Mouse (Mus musculus) liver, postnatal 0 days (tissue): ENCODE measurements around the gene Syt2. TPM values are rescaled to one million over a fixed set of nuclear protein-coding genes. Genes with fewer than 3 reads are reported as not detected.
A peak's percentile ranks its signal among the peaks of the same experiment; 100 is the strongest.

Experiments used
- ATAC-seq: fragments of 200-750 bp; cut with Nextera tagmentation; 2 replicates; pipeline ENCODE4 v1.8.0; 2017; ENCODE audit warnings: mild to moderate bottlenecking, moderate library complexity
- DNase-seq: peaks from one replicate; pipeline ENCODE4 v3.0.0-alpha.2; 2016
- H3K27ac ChIP-seq: fragments of 300-500 bp; sonication (generic); 2 replicates; pipeline ENCODE4 v1.5.1; 2014; ENCODE audit warnings: antibody characterized with exemption, moderate library complexity, mild to moderate bottlenecking, low read depth
- H3K27me3 ChIP-seq: fragments of 300-500 bp; sonication (generic); 2 replicates; pipeline ENCODE4 v1.6.1; 2014; ENCODE audit warnings: low read length, control low read depth, mixed read lengths; ENCODE audit not compliant: insufficient read depth
- H3K36me3 ChIP-seq: fragments of 300-500 bp; sonication (generic); replicated peaks from 2 replicates; pipeline ENCODE4 v1.6.1; 2014; ENCODE audit warnings: mild to moderate bottlenecking, control low read depth, low read length, moderate library complexity, mixed read lengths; ENCODE audit not compliant: insufficient read depth
- H3K4me1 ChIP-seq: fragments of 300-500 bp; sonication (generic); 2 replicates; pipeline ENCODE4 v1.6.1; 2014; ENCODE audit warnings: antibody characterized with exemption, mild to moderate bottlenecking, control low read depth; ENCODE audit not compliant: insufficient read depth
- H3K4me2 ChIP-seq: fragments of 300-500 bp; sonication (generic); 2 replicates; pipeline ENCODE4 v1.6.1; 2014; ENCODE audit warnings: low read depth, mild to moderate bottlenecking, low read length, moderate library complexity, mixed read lengths
- H3K4me3 ChIP-seq: fragments of 300-500 bp; sonication (generic); 2 replicates; pipeline ENCODE4 v1.5.1; 2014; ENCODE audit warnings: low read depth, low read length
- H3K9ac ChIP-seq: fragments of 300-500 bp; sonication (generic); replicated peaks from 2 replicates; pipeline ENCODE4 v1.6.1; 2014; ENCODE audit warnings: mild to moderate bottlenecking, moderate library complexity
- H3K9me3 ChIP-seq: fragments of 300-500 bp; sonication (generic); 2 replicates; pipeline ENCODE4 v1.6.1; 2016; ENCODE audit warnings: mild to moderate bottlenecking, control low read depth, low read length, mixed read lengths
- CTCF ChIP-seq: sonication (generic); IDR thresholded peaks from 2 replicates; pipeline ENCODE4 v1.5.1; 2016; ENCODE audit warnings: antibody characterized with exemption, low read depth
- EP300 ChIP-seq: IDR thresholded peaks from 2 replicates; pipeline ENCODE4 v1.6.1; 2016; ENCODE audit warnings: antibody characterized with exemption, low read depth, mild to moderate bottlenecking
- WGBS: fragments of 180-500 bp; shearing (Covaris S2); extraction: QIAGEN DNeasy Blood & Tissue Kit; methylation state at CpG from one replicate; pipeline ENCODE4 v1.1.7; 2014; ENCODE audit not compliant: insufficient replicate concordance; 5-methylcytosine and 5-hydroxymethylcytosine counted together
- polyA plus RNA-seq: library from polyadenylated mRNA; unstranded; fragments of >200 nt; fragmentation: Nextera tagmentation; extraction: Ambion mirVana; gene quantifications from 2 replicates; pipeline ENCODE4 v1.2.1, GENCODE M21; 2015

Gene Syt2
- polyA plus RNA-seq, 1 experiment from 2014 or later = not detected

DNA sequence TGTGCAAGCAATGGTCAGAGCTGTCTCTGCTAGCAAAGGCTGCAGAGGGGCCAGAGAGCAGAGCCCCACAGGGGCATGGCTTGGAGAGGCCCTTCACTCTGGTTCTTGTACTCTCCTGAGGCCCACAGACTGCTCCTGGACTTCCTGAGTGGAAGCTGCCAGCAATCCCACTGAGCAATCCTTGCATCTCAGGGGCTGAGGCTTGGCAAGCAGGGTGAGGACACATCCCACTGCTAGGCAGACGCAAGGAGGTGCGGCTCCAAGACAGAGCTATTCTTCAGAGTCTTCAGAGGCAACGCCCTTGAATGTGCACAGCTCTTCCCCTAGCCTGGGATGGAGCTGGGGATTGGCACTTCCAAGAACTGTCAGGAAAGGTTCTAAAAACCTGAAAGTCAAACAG lies 110.8 kb downstream of the Syt2 start:
- Histone ChIP-seq H3K4me1 (no peaks in the 10 kb centered on the region), H3K27me3 (no peaks in the 10 kb centered on the region), H3K27ac (no peak overlapping the region), H3K36me3 (0 out of 2 replicates have a peak, but pooled peaks cover 3% of the 10 kb centered on the region), H3K4me2 (no peak overlapping the region), H3K4me3 (no peak overlapping the region), H3K9me3 (no peaks in the 10 kb centered on the region), H3K9ac (no peak overlapping the region)
- DNase-seq (no peak), ATAC-seq (no peak)
- 84% methylated on average over 3 of the region's 3 CpGs for WGBS
- TF ChIP-seq CTCF (no peak), EP300 (no peak)

DNA sequence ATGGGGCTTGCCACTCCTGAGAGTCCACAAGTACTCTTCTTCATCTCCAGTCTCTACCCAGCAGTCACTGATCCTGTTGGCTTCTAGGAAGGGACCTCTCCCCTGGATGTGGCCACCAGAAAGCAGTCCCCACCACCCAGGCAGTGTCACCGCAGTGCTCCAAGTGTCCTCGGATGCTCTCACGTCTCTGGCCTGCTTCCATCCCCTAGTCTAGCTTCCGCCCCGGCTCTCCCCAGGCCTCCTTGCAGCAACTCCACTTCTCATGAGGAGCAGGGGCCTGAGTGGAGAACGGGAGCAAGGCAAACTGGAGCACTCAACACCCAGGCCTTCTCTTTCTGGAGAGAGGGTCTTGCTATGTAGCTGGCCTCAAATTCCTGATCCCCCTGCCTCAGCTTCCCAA lies 112.7 kb downstream of the Syt2 start:
- no peak for TF ChIP-seq EP300
- TF ChIP-seq CTCF = no peak

GRCm38 (mm10) chr1:134760642-134761041 lies 114.2 kb downstream of the Syt2 start:
- ATAC-seq (no peak), DNase-seq (no peak)
- Histone ChIP-seq H3K9ac (no peak overlapping the region), H3K36me3 (0 out of 2 replicates have a peak, but pooled peaks cover 3% of the 10 kb centered on the region), H3K4me2 (no peak overlapping the region), H3K4me3 (no peak overlapping the region), H3K4me1 (no peaks in the 10 kb centered on the region), H3K27me3 (no peaks in the 10 kb centered on the region), H3K9me3 (no peaks in the 10 kb centered on the region), H3K27ac (no peak overlapping the region)
- WGBS = 73% methylated on average over 5 of the region's 5 CpGs
- no peak for TF ChIP-seq CTCF
- no peak for TF ChIP-seq EP300

More for the DNA sequence above, 112.7 kb downstream of the Syt2 start:
- Histone ChIP-seq H3K9me3 (no peaks in the 10 kb centered on the region), H3K4me1 (no peaks in the 10 kb centered on the region), H3K27ac (no peak overlapping the region), H3K36me3 (0 out of 2 replicates have a peak, but pooled peaks cover 3% of the 10 kb centered on the region), H3K9ac (no peak overlapping the region), H3K27me3 (no peaks in the 10 kb centered on the region), H3K4me3 (no peak overlapping the region), H3K4me2 (no peak overlapping the region)
- DNase-seq = no peak
- WGBS = 75% methylated on average over 6 of the region's 6 CpGs
- ATAC-seq = no peak

- no peak for TF ChIP-seq CTCF
- TF ChIP-seq EP300 = no peak
- H3K4me1 ChIP-seq = no peaks in the 10 kb centered on the region
- H3K9me3 ChIP-seq = no peaks in the 10 kb centered on the region
- H3K36me3 ChIP-seq = 0 out of 2 replicates have a peak, but pooled peaks cover 3% of the 10 kb centered on the region
- no peak overlapping the region for H3K9ac ChIP-seq
- no peak overlapping the region for H3K4me3 ChIP-seq
- no peak overlapping the region for H3K27ac ChIP-seq
- no peak for ATAC-seq
- no peak for DNase-seq
- no peak overlapping the region for H3K4me2 ChIP-seq
- H3K27me3 ChIP-seq = no peaks in the 10 kb centered on the region
- WGBS = 62% methylated on average over 7 of the region's 7 CpGs
Measured at GRCm38 (mm10) chr1:134761534-134761933, 115.1 kb downstream of the Syt2 start.

GRCm38 (mm10) chr1:134763250-134763649 lies 116.8 kb downstream of the Syt2 start:
- H3K27me3 ChIP-seq = no peaks in the 10 kb centered on the region
- WGBS = 76% methylated on average over 4 of the region's 4 CpGs
- DNase-seq (no peak), ATAC-seq (no peak)
- no peak overlapping the region for H3K9ac ChIP-seq
- no peak for TF ChIP-seq EP300
- TF ChIP-seq CTCF = no peak
- no peaks in the 10 kb centered on the region for H3K9me3 ChIP-seq
- H3K27ac ChIP-seq = no peak overlapping the region
- no peak overlapping the region for H3K4me3 ChIP-seq
- H3K4me1 ChIP-seq = no peaks in the 10 kb centered on the region
- H3K4me2 ChIP-seq = no peak overlapping the region
- H3K36me3 ChIP-seq = 0 out of 2 replicates have a peak, but pooled peaks cover 3% of the 10 kb centered on the region

DNA sequence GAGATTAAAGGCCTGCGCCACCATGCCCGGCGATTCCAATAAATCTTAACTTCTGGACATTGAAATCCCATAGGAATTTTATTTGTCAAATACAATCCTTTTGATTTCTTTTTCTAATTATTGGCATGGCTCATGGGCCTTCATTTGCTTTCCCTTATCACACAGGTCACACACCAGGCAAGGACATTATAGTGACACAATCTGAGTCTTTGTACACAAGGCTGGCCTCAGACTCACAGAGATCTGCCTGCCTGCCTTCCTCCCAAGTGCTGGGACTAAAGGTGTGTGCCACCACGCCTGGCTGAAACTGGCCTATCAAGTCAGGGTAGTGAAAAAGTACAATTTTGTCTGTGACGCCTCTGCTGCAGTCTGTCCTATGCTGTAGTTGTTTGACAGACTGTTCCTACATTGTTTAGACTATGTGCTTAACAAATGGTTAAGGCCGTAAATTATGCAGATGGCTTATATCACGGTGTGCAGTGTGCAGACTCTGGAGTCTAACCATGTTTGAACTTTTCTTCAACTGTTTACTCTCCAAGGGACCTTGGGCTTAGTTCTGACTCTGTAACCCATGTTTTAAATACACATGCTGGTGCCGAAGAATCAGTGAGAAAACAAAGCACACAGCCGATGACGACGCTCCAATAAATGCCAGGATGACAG lies 117.4 kb downstream of the Syt2 start:
- Histone ChIP-seq H3K9ac (no peak overlapping the region), H3K4me3 (no peak overlapping the region), H3K27ac (no peak overlapping the region), H3K36me3 (no peaks in the 10 kb centered on the region), H3K4me2 (no peak overlapping the region), H3K9me3 (no peaks in the 10 kb centered on the region), H3K27me3 (no peaks in the 10 kb centered on the region), H3K4me1 (no peaks in the 10 kb centered on the region)
- no peak for DNase-seq
- 66% methylated on average over 11 of the region's 11 CpGs for WGBS
- peak; percentile 71 for ATAC-seq
- TF ChIP-seq EP300 (no peak), CTCF (no peak)
